Mouse (Mus musculus) c-Kit-negative CD71-positive TER-119-positive erythroid progenitor cells, embryonic 14.5 days (primary cell): ENCODE results near the gene Sync.
A peak's percentile ranks its signal among the peaks of the same experiment; 100 is the strongest.

Experiments
- DNase-seq: peaks from one replicate; pipeline ENCODE4 v3.0.0-alpha.2; 2013; ENCODE audit warnings: low read depth, low spot score

The Sync gene

GRCm38 (mm10) chr4:129287472-129287981 is at the start of gene Sync:
Sync (plus strand) TSS chr4:129287617.
- no peak for DNase-seq

- DNase-seq, result no peak
These were observed 49.5 kb upstream of the Sync start for GRCm38 (mm10) chr4:129237843-129238441.

GRCm38 (mm10) chr4:129238579-129239016 is 48.8 kb upstream of the Sync start:
- DNase-seq, result no peak

- DNase-seq, result peak; percentile 44
These were observed 48.3 kb upstream of the Sync start for GRCm38 (mm10) chr4:129239075-129239474.

- no peak for DNase-seq
These were observed 45.5 kb upstream of the Sync start for GRCm38 (mm10) chr4:129241898-129242297.

GRCm38 (mm10) chr4:129242327-129242726 is 45.1 kb upstream of the Sync start:
- DNase-seq, result no peak

GRCm38 (mm10) chr4:129242761-129243160 is 44.7 kb upstream of the Sync start:
- no peak for DNase-seq

GRCm38 (mm10) chr4:129244802-129245201 is 42.6 kb upstream of the Sync start:
- DNase-seq, result no peak

- DNase-seq, result no peak
These were observed 40.8 kb upstream of the Sync start for GRCm38 (mm10) chr4:129246360-129247301.

GRCm38 (mm10) chr4:129247381-129248242 is 39.8 kb upstream of the Sync start:
- no peak for DNase-seq

GRCm38 (mm10) chr4:129248243-129248767 is 39.1 kb upstream of the Sync start:
- no peak for DNase-seq

- no peak for DNase-seq
These were observed 38.1 kb upstream of the Sync start for GRCm38 (mm10) chr4:129249288-129249687.

- DNase-seq, result no peak
These were observed 36.5 kb upstream of the Sync start for GRCm38 (mm10) chr4:129250759-129251481.

GRCm38 (mm10) chr4:129251482-129252125 is 35.8 kb upstream of the Sync start:
- no peak for DNase-seq

GRCm38 (mm10) chr4:129252492-129252891 is 34.9 kb upstream of the Sync start:
- DNase-seq, result no peak

- no peak for DNase-seq
These were observed 32.8 kb upstream of the Sync start for GRCm38 (mm10) chr4:129254571-129254970.

GRCm38 (mm10) chr4:129256450-129257380 is 30.7 kb upstream of the Sync start:
- no peak for DNase-seq

GRCm38 (mm10) chr4:129259101-129259500 is 28.3 kb upstream of the Sync start:
- DNase-seq, result no peak

- no peak for DNase-seq
These were observed 26.7 kb upstream of the Sync start for GRCm38 (mm10) chr4:129260678-129261077.
